Mouse (Mus musculus) olfactory bulb, adult 2 months (tissue): ENCODE results near the gene Gsdme. TPM values are rescaled to one million over a fixed set of nuclear protein-coding genes. Genes with fewer than 3 reads are reported as not detected.

Experiments
- H3K27ac ChIP-seq: fragments of 200-500 bp; 2 replicates; pipeline ENCODE4 v1.5.1; 2012; ENCODE audit warnings: low read depth, low read length; ENCODE audit not compliant: insufficient read depth
- H3K4me1 ChIP-seq: fragments of 200-500 bp; 2 replicates; pipeline ENCODE4 v1.6.1; 2012; ENCODE audit warnings: low read length; ENCODE audit not compliant: control insufficient read depth, insufficient read depth
- H3K4me3 ChIP-seq: fragments of 200-500 bp; 2 replicates; pipeline ENCODE4 v1.5.1; 2012; ENCODE audit warnings: mild to moderate bottlenecking, low read depth, low read length, moderate library complexity; ENCODE audit not compliant: insufficient read depth
- CTCF ChIP-seq: fragments of 200-500 bp; IDR thresholded peaks from 2 replicates; pipeline ENCODE4 v1.5.1; 2012; ENCODE audit warnings: low read depth, mild to moderate bottlenecking, low read length, moderate library complexity; ENCODE audit not compliant: insufficient read depth
- POLR2A ChIP-seq: fragments of 200-500 bp; IDR thresholded peaks from 2 replicates; pipeline ENCODE4 v1.6.1; 2012; ENCODE audit warnings: mild to moderate bottlenecking, low read depth, low read length, moderate library complexity; ENCODE audit not compliant: insufficient read depth
- WGBS: fragments of 180-500 bp; shearing (Covaris S2); methylation state at CpG from one replicate; pipeline ENCODE4 v1.1.7; 2018; 5-methylcytosine and 5-hydroxymethylcytosine counted together
- polyA plus RNA-seq: library from polyadenylated mRNA; stranded (reverse); fragments of >200 nt; gene quantifications from 2 replicates; pipeline ENCODE4 v1.2.4, GENCODE M21; 2012; ENCODE audit warnings: low replicate concordance; ENCODE audit not compliant: missing spikeins, insufficient read depth, insufficient read length

Gsdme gene
- polyA plus RNA-seq, 1 experiment = not detected

DNA sequence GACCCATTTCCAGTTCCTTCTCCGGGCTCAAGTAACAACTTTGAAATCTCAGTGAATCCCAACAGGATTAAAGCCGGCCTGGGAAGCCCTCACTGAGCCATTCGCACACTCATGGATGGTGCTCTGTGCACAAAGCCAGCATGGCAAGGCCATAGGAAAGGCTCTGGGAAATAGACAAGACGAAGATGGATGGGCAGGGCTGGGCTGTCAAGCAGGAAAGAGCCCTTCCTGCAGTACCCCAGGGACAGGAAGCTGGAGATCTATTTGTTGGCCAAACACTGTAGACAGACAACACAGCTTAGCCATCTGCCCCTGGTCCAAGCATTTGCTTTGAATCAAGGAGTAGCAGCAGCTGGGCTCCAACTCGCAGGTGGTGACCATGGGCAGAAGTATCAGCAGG, 35.5 kb downstream of the Gsdme start:
- H3K27ac ChIP-seq = no peak overlapping the region
- H3K4me3 ChIP-seq = no peak overlapping the region
- TF ChIP-seq POLR2A = no peak
- no peak for TF ChIP-seq CTCF
- no peaks in the 10 kb centered on the region for H3K4me1 ChIP-seq
- 87% methylated on average over 5 of the region's 5 CpGs for WGBS

GRCm38 (mm10) chr6:50225232-50225631, 38.4 kb downstream of the Gsdme start:
- 84% methylated on average over 5 of the region's 5 CpGs for WGBS
- H3K27ac ChIP-seq = no peak overlapping the region
- H3K4me1 ChIP-seq = no peaks in the 10 kb centered on the region
- H3K4me3 ChIP-seq = no peak overlapping the region
- TF ChIP-seq CTCF = no peak
- no peak for TF ChIP-seq POLR2A

DNA sequence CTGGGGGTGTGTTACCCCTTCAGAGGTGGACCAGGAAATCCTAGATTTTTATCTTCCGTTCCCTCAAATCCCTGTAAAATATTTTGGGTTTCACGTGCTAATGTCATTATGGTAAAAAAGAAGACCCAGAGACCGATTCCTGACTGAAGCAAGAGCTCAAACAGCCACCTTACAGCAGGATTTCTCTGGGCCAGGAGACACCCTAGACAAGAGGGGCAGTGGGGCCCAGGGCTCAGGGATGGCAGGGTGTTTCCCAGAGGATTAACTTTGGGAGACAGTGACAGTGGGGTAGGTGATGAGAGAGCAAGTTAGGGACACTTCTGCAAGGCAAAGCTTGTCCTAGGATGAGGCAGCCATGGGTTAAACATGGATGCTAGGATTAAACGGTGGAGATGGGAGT, 40.1 kb downstream of the Gsdme start:
- H3K27ac ChIP-seq = no peak overlapping the region
- TF ChIP-seq CTCF = no peak
- no peak for TF ChIP-seq POLR2A
- H3K4me3 ChIP-seq = no peak overlapping the region
- no peaks in the 10 kb centered on the region for H3K4me1 ChIP-seq
- 93% methylated on average over 4 of the region's 4 CpGs for WGBS

DNA sequence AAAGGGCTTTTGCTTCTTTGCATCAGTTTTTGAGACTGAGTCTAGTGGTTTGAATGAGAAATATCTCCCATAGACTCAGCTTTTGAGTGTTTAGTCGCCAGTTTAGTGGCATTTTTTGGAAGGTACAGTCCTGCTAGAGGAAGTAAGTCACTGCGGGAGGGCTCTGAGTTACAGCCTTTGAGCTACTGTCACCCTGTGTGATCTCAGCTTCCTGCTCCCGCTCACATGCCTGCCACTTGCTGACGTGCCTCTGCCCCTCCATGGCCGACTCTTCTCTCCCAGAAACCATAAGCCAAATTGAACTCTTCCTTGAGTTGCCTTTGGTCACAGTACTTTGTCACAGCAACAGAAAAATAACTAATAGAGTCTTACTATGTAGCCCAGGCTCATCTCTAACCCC, 40.7 kb downstream of the Gsdme start:
- 87% methylated on average over 5 of the region's 5 CpGs for WGBS
- TF ChIP-seq POLR2A (no peak), CTCF (no peak)
- no peaks in the 10 kb centered on the region for H3K4me1 ChIP-seq
- no peak overlapping the region for H3K4me3 ChIP-seq
- no peak overlapping the region for H3K27ac ChIP-seq

GRCm38 (mm10) chr6:50222351-50222750, 41.3 kb downstream of the Gsdme start:
- Histone ChIP-seq H3K4me1 (no peaks in the 10 kb centered on the region), H3K4me3 (no peak overlapping the region), H3K27ac (no peak overlapping the region)
- 84% methylated on average over 5 of the region's 5 CpGs for WGBS
- TF ChIP-seq CTCF (no peak), POLR2A (no peak)

DNA sequence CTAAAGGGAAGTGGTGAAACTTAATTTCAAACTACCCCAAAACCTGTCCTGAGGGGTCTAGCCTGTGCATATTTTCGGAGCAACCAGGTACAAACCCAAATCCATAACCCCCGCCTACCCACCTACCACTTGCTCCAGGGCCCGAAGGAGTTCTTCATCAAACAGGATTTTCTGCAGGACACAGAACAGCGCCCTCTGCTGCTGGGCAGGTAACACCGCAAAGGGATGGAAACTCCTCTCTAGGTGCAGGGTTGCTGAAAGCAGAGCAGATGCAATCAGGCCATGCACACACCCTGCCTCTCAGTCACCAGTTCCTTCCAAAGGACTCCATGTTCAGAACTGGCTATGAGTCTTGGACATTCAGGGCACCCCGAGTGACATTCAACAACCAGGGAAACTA, 42.8 kb downstream of the Gsdme start:
- H3K27ac ChIP-seq = no peak overlapping the region

GRCm38 (mm10) chr6:50219066-50219465, 44.6 kb downstream of the Gsdme start:
- TF ChIP-seq POLR2A = no peak
- no peak for TF ChIP-seq CTCF
- no peaks in the 10 kb centered on the region for H3K4me1 ChIP-seq
- H3K27ac ChIP-seq = no peak overlapping the region
- 92% methylated on average over 6 of the region's 6 CpGs for WGBS
- no peak overlapping the region for H3K4me3 ChIP-seq

More for the DNA sequence above, 42.8 kb downstream of the Gsdme start:
- Histone ChIP-seq H3K4me3 (no peak overlapping the region), H3K4me1 (no peaks in the 10 kb centered on the region)
- 61% methylated on average over 6 of the region's 6 CpGs for WGBS
- peak; percentile 54; the same call in 1 of the 2 replicates for TF ChIP-seq CTCF
- TF ChIP-seq POLR2A = no peak

GRCm38 (mm10) chr6:50218628-50219027, 45.0 kb downstream of the Gsdme start:
- H3K27ac ChIP-seq = no peak overlapping the region
- WGBS = 81% methylated on average over 3 of the region's 3 CpGs
- no peak for TF ChIP-seq CTCF
- no peaks in the 10 kb centered on the region for H3K4me1 ChIP-seq
- H3K4me3 ChIP-seq = no peak overlapping the region

GRCm38 (mm10) chr6:50215986-50216385, 47.7 kb downstream of the Gsdme start:
- Histone ChIP-seq H3K4me3 (no peak overlapping the region), H3K27ac (no peak overlapping the region), H3K4me1 (no peaks in the 10 kb centered on the region)
- TF ChIP-seq POLR2A = no peak
- no peak for TF ChIP-seq CTCF
- 85% methylated on average over 4 of the region's 4 CpGs for WGBS

GRCm38 (mm10) chr6:50215373-50215745, 48.3 kb downstream of the Gsdme start:
- H3K27ac ChIP-seq = no peak overlapping the region
- H3K4me3 ChIP-seq = no peak overlapping the region
- H3K4me1 ChIP-seq = no peaks in the 10 kb centered on the region
- WGBS = 76% methylated on average over 2 of the region's 2 CpGs
- TF ChIP-seq CTCF = no peak
- TF ChIP-seq POLR2A = no peak
